Comparison of ENCODE assay signal across 20 mouse cellular contexts in genomic region chr8:90267698-90268256, GRCm38 (mm10).
A peak's percentile ranks its signal among the peaks of the same experiment; 100 is the strongest.
DNase-seq lines count a peak whose midpoint lies in the region; ATAC-seq and TF ChIP-seq lines count a peak whose summit lies in the region.
"Had no signal": no experiment of that assay in that cellular context is flagged by ENCODE, and none has a peak within 500 bp of the region (broad histone marks: within the 10 kb centered on the region; RNA-seq: fewer than 3 reads in every experiment).

No protein-coding gene starts in this region.

- TF ChIP-seq CTCF in midbrain, postnatal 0 days (IDR thresholded peaks at IDR 0.05) = no peak

- no peaks in the 10 kb centered on the region for H3K9me3 ChIP-seq in hindbrain, embryonic 12.5 days (replicated peaks)
- H3K9me3 ChIP-seq in hindbrain, embryonic 10.5 days = no peaks in the 10 kb centered on the region
- no peaks in the 10 kb centered on the region for H3K9me3 ChIP-seq in hindbrain, embryonic 13.5 days
- H3K9me3 ChIP-seq in hindbrain, embryonic 15.5 days = no peaks in the 10 kb centered on the region
- no peaks in the 10 kb centered on the region for H3K9me3 ChIP-seq in midbrain, postnatal 0 days (ENCODE audit: low read length)
- H3K9me3 ChIP-seq: embryonic facial prominence, embryonic 10.5 days; heart, embryonic 15.5 days; limb, embryonic 13.5 days had no signal

- no peaks in the 10 kb centered on the region for H3K27me3 ChIP-seq in hindbrain, embryonic 12.5 days
- H3K27me3 ChIP-seq in hindbrain, embryonic 10.5 days (ENCODE audit: insufficient read depth, poor library complexity, severe bottlenecking) = no peaks in the 10 kb centered on the region
- H3K27me3 ChIP-seq in hindbrain, embryonic 13.5 days = no peaks in the 10 kb centered on the region
- H3K27me3 ChIP-seq in hindbrain, embryonic 15.5 days = no peaks in the 10 kb centered on the region
- H3K27me3 ChIP-seq in midbrain, postnatal 0 days (ENCODE audit: insufficient read depth, low read length) = no peaks in the 10 kb centered on the region
- H3K27me3 ChIP-seq: heart, embryonic 15.5 days had no signal

- H3K4me1 ChIP-seq in hindbrain, embryonic 12.5 days = peaks cover 25% of the 10 kb centered on the region
- H3K4me1 ChIP-seq in hindbrain, embryonic 10.5 days (replicated peaks) = peaks cover 6% of the 10 kb centered on the region; the same call in 1 of the 2 replicates
- H3K4me1 ChIP-seq in hindbrain, embryonic 13.5 days (replicated peaks) = peaks cover 53% of the 10 kb centered on the region
- peaks cover 41% of the 10 kb centered on the region for H3K4me1 ChIP-seq in hindbrain, embryonic 15.5 days (replicated peaks)
- H3K4me1 ChIP-seq in midbrain, postnatal 0 days (ENCODE audit: insufficient read depth, low read length) = peaks cover 4% of the 10 kb centered on the region; the same call in 1 of the 2 replicates
- H3K4me1 ChIP-seq: heart, embryonic 15.5 days had no signal

- H3K27ac ChIP-seq in hindbrain, embryonic 12.5 days = peak overlapping the region; percentile 77
- no peak overlapping the region for H3K27ac ChIP-seq in hindbrain, embryonic 10.5 days
- peak overlapping the region; percentile 84 for H3K27ac ChIP-seq in hindbrain, embryonic 13.5 days
- H3K27ac ChIP-seq in hindbrain, embryonic 15.5 days (replicated peaks) = peak overlapping the region; percentile 50
- peak overlapping the region; percentile 53 for H3K27ac ChIP-seq in midbrain, postnatal 0 days (ENCODE audit: low read depth, low read length)
- H3K27ac ChIP-seq: embryonic facial prominence, embryonic 10.5 days; heart, adult 2 months; heart, embryonic 15.5 days; limb, embryonic 13.5 days; liver, embryonic 14.5 days had no signal

- 47% methylated on average over 12 of the region's 12 CpGs for WGBS in hindbrain, embryonic 12.5 days
- WGBS in hindbrain, embryonic 10.5 days = 68% methylated on average over 12 of the region's 12 CpGs
- 31% methylated on average over 12 of the region's 12 CpGs for WGBS in hindbrain, embryonic 13.5 days
- 29% methylated on average over 12 of the region's 12 CpGs for WGBS in hindbrain, embryonic 15.5 days
- WGBS in midbrain, postnatal 0 days = 30% methylated on average over 12 of the region's 12 CpGs

- DNase-seq in hindbrain, embryonic 10.5 days (ENCODE audit: low spot score) = no peak
- DNase-seq in midbrain, postnatal 0 days (ENCODE audit: low spot score) = no peak
- no peak for DNase-seq in left cerebral cortex, adult 18-20 months (ENCODE audit: low spot score in 2 of 2)
- DNase-seq in layer of hippocampus, adult 9-10 months (ENCODE audit: low spot score) = no peak
- DNase-seq: adrenal gland, adult 2 months; cerebellum, adult 8-10 months; gastrocnemius, postnatal 10 days; heart, adult 2 months; heart, postnatal 4 days; lung, postnatal 14 days; thymus, postnatal 25 days had no signal

- no peak overlapping the region for H3K4me2 ChIP-seq in hindbrain, embryonic 12.5 days (replicated peaks)
- peak overlapping the region; percentile 10; the same call in 1 of the 2 replicates for H3K4me2 ChIP-seq in hindbrain, embryonic 13.5 days
- H3K4me2 ChIP-seq in hindbrain, embryonic 15.5 days = no peak overlapping the region
- no peak overlapping the region for H3K4me2 ChIP-seq in midbrain, postnatal 0 days (ENCODE audit: low read depth, low read length, poor library complexity, severe bottlenecking)
- H3K4me2 ChIP-seq: heart, embryonic 15.5 days; limb, embryonic 13.5 days had no signal

- H3K4me3 ChIP-seq in hindbrain, embryonic 12.5 days = no peak overlapping the region
- no peak overlapping the region for H3K4me3 ChIP-seq in hindbrain, embryonic 10.5 days
- no peak overlapping the region for H3K4me3 ChIP-seq in hindbrain, embryonic 13.5 days
- H3K4me3 ChIP-seq in hindbrain, embryonic 15.5 days = no peak overlapping the region
- H3K4me3 ChIP-seq in midbrain, postnatal 0 days (ENCODE audit: low read depth, low read length) = no peak overlapping the region
- H3K4me3 ChIP-seq: embryonic facial prominence, embryonic 10.5 days; heart, adult 2 months; heart, embryonic 15.5 days; limb, embryonic 13.5 days; myocyte had no signal

- peaks cover 7% of the 10 kb centered on the region; the same call in 1 of the 2 replicates for H3K36me3 ChIP-seq in hindbrain, embryonic 12.5 days
- peaks cover 26% of the 10 kb centered on the region for H3K36me3 ChIP-seq in hindbrain, embryonic 10.5 days
- peaks cover 6% of the 10 kb centered on the region for H3K36me3 ChIP-seq in hindbrain, embryonic 13.5 days
- H3K36me3 ChIP-seq in hindbrain, embryonic 15.5 days = peaks cover 3% of the 10 kb centered on the region; the same call in 1 of the 2 replicates
- H3K36me3 ChIP-seq in midbrain, postnatal 0 days (ENCODE audit: insufficient read depth, low read length) = no peaks in the 10 kb centered on the region
- H3K36me3 ChIP-seq: heart, embryonic 15.5 days; limb, embryonic 13.5 days had no signal

- H3K9ac ChIP-seq in hindbrain, embryonic 12.5 days = no peak overlapping the region
- peak overlapping the region; percentile 29; the same call in 1 of the 2 replicates for H3K9ac ChIP-seq in hindbrain, embryonic 13.5 days
- H3K9ac ChIP-seq in hindbrain, embryonic 15.5 days = no peak overlapping the region
- H3K9ac ChIP-seq in midbrain, postnatal 0 days (replicated peaks; ENCODE audit: low read length, poor library complexity, severe bottlenecking) = no peak overlapping the region; the same call in 1 of the 2 replicates
- H3K9ac ChIP-seq: heart, embryonic 15.5 days; limb, embryonic 13.5 days; liver, embryonic 14.5 days had no signal

- ATAC-seq in hindbrain, embryonic 12.5 days (ENCODE audit: low FRiP score) = no peak
- no peak for ATAC-seq in hindbrain, embryonic 13.5 days (ENCODE audit: low FRiP score)
- ATAC-seq in hindbrain, embryonic 15.5 days (ENCODE audit: low FRiP score, low read depth) = no peak
- no peak for ATAC-seq in midbrain, postnatal 0 days (ENCODE audit: low FRiP score)
- ATAC-seq: intestine, embryonic 16.5 days had no signal
